Mouse (Mus musculus) layer of hippocampus, postnatal 14 days (tissue): ENCODE results near the gene Cnst. TPM values are rescaled to one million over a fixed set of nuclear protein-coding genes. Genes with fewer than 3 reads are reported as not detected.
A peak's percentile ranks its signal among the peaks of the same experiment; 100 is the strongest.

Experiments
- DNase-seq, 2 experiments: peaks; one replicate each; pipeline ENCODE4 v3.0.0; 2021 to 2022; ENCODE audit warnings: low spot score in 2 of 2, mixed read lengths in 1 of 2
- total RNA-seq, 2 experiments: library from RNA; stranded (reverse); gene quantifications; 2 replicates each; pipeline ENCODE4 v1.2.3; 2021

Cnst gene
- total RNA-seq, 2 experiments from 2014 or later: 30.9 to 32.8 TPM

DNA sequence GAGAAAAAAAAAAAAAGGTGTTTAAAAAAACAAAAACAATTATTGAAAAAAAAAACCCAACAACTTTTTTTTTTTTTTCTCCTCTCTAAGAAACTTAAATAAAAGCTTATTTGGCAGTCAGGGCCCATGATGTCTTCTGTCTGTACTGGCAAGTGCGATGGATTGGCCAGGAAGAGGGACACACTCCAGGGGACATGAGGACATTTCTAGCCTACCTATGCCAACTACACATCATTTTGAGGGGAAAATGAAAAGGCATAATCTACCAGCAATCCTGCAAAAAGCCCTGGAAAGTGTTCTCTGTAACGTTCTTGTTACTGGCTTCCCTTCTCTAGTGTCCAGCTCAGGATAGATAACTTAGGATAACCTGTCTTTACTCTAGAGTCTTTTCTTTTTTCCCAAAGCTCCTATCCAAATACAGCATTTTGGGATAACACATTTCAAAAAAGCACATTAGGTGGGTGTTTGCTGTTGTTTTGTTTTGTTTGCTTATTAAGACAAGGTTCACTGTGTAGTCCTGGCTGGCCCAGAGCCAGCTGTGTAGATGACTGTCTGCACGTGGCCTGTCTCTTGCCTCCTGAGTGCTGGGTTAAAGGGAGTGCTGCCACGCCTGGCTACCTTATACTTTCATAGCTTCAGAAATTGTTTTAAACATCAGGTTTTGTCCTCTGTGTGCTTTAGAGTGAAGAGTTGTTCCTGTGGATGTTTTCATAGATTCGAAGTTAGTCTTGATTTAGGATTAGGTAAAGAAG lies 7.2 kb downstream of the Cnst start:
- DNase-seq: no peak

DNA sequence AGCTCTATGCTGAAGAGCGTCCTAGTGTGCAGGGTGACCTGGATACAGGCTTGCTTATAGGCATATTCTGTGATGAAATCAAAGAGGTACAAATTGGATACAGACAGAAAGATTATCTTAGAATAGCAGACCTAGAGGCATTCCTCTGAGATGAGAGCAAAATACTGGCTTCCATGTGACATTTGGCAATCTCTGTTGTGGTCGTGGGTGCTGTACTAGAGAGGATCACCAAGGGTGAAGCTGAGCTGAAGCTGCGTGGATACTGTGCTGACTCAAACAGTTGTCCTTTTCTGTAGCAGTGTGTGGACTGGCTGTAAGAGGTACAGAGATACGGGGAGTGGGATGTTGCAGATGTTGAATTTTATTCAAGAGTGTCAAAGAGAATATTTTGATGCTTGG lies 7.8 kb downstream of the Cnst start:
- DNase-seq: no peak

DNA sequence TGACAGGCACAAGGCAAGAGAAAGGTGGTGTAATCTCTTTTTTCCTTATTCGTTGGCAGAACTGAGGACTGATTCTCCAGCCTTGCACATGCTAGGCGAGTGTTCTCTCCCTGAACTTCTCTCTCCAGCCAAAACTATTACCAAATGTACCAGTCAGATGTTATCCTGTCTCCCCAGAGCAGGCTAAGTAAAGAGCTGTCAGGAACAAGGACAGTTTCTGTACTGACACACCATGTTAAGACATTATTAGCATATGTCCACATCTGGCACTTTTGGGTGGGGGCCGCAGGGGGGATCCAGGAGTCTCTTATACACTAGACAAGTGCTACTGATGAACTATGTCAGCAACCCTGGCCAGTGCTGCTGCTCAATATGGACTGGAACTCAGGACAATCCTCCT lies 10.8 kb downstream of the Cnst start:
- DNase-seq: no peak

DNA sequence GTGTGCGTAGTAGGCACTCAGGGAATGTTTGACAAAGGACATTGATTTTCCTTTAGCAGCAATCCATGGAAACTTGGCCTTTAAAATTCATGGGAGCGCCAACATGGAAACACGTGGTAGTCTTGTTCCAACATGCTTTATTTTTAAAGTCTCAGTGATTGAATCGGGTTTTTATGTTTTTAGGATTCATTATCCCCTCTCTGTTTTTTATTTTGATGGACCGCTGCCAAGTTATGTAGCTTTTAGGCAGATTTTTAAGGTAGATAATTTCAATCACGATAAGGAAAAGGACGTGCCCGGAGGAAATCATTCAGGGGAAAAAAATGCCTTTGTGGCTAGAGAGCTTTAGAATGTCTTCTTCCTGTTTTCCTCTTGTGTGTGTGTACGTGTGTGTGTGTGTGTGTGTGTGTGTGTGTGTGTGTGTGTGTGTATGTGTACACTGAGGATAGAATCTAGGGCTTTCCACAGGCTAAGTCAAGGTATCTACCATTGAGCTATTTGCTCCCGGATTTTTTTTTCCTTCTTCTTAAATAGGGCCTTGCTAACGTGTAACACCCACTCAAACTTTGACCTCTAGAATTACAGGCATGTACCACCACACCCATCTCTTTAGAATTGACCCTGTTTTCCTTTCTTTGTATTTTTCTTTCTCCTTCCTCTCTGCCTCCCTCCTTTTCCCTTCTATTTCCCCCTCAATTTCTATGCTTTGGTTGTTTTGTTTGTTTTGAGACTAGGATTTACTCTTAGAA lies 13.4 kb downstream of the Cnst start:
- DNase-seq: no peak

DNA sequence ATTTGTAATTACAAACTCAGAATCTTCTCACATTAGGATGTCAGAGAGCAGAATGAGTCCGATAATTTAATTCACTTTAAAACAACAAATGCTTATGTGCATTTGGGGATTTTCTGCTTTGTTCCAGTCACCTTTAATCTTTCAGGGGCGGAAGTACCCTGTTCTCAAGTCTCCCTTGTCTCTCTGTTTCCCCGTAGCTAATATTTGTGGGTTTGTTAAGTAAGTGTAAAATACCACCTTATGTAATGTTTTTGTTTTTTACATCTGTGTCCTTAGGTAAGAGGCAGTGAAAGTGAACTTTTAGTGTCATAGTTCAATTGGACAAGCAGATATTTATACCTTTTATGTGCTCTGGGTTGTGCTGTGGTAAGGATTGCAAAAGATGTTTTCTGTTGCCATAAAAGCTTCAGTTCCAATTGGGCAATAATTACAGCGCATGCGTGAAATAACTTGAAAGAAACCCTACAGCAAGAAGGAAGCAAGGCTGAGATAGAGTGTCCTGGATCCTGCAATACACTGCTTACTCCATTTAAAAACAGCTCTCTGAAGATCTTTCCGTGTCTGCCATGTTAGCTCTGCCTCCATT lies 14.8 kb downstream of the Cnst start:
- no peak for DNase-seq

DNA sequence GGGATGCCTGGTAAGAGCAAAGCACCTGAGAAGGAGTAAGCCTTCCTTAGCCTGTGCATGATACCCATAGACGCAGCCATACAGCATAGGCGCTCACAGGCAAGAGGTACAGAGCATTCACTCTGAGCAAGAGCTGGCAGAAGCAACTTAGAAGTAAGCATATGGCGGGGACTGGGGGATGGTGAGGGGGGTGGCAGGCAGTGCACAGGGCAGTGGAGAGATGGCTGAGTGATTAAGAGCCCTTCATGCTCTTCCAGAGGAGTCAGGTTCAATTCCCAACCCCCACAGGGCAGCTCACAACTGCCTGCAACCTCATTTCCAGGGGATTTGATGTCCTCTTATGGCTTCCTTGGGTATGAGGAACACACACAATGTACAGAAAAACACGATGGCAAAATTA lies 17.0 kb downstream of the Cnst start:
- DNase-seq: no peak

DNA sequence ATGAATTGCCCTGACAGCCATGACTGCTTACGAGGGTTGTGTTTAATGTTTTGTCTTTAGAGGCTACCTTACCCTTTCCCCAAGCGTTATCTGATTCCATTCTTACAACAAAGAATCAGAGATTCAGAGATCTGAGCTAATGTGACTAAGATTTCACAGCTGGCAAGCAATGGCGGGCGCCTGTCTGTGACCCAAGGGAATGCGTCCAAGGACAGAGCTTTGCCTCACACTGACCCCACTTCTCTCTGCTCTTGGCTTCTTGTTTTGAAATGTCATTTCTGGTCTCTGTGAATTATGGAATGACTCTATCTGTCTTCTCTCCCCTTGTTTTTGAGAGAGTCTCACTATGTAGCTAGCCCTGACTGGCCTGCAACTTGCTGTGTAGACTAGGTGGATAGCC lies 17.8 kb downstream of the Cnst start:
- DNase-seq: no peak

DNA sequence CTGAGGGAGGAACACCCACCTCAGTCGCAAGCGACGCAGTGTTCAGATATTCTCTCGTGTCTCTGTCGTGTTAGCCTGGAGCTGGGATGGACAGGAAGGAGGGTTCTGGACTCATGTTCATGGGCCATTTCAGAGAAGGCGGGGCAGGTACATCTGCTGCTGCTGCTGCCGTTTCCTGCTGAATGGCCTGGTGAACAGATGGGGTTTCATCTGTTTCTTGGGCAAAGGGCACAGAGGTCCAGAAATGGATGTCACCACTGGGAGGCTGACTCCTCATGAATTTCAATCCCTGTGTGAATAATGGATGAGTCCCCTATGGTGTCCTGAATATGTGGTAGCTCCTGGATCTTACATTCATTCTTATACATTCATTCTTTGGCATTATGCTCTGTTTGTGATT lies 21.4 kb downstream of the Cnst start:
- DNase-seq: no peak

DNA sequence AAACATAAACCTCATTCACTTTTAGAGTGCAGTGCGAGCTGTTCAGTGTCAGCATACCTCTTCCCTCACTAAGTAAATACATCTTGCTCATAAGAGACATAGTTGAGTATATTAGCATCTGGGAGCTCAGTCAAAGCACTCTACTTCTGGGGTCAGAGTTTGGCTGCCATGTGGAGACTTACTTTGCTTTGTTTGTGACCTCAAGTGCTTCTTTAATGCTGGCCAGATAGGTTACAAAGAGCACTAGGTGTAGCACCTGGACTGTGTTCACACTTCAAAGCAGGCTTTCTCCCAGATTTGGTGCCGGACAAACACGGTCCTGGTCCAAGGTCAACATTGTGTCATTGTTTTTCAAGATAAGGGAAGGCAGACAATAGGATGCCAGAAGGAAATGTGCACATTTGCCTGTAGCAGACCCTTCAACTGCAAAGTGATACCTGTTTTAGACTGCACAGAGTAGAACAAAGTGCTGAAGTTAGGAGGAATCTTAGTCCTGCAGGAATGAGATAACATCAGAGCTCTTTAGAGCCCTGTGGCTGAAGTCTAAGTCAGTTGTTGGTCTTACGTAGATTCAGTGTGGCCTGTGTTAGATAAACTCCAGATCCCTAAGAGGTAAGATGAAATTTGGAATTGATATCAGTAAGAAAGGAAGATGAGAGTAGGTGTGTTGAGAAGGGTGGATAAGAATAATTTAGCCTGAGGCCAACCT lies 22.7 kb downstream of the Cnst start:
- DNase-seq: no peak

DNA sequence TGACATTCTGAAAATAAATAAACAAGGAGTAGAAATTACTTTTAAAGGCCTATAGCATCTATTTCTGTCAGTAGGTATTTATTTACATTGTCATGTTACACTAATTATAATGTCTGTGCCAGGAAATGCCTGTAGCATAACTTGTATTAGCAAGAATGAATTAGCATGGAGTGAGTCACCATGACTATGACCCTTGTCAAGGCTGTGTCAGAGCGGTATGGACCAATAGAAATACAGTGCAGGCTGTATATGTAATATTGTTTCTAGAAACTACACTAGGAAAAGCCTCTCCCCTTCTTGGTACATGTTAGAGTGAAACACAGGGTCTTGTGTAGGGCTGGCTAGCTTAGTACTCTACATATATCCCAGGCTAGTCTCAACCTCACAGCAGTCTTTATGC lies 24.3 kb downstream of the Cnst start:
- DNase-seq: no peak

DNA sequence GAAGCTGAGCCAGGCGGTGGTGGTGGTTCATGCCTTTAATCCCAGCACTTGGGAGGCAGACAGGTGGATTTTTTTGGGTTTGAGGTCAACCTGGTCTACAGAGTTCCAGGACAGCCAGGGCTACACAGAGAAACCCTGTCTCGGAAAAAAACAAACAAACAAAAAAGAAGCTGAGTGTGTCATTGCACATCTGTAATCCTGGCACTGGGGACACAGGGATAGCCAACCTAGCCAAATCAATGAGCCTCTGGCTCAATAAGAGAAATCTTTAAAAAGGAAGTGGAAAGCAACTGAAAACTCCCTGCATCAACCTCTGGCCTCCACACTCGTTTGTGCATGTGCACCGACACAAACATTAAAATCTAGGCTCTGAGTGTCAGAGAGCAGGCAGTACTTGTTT lies 25.5 kb downstream of the Cnst start:
- no peak for DNase-seq

DNA sequence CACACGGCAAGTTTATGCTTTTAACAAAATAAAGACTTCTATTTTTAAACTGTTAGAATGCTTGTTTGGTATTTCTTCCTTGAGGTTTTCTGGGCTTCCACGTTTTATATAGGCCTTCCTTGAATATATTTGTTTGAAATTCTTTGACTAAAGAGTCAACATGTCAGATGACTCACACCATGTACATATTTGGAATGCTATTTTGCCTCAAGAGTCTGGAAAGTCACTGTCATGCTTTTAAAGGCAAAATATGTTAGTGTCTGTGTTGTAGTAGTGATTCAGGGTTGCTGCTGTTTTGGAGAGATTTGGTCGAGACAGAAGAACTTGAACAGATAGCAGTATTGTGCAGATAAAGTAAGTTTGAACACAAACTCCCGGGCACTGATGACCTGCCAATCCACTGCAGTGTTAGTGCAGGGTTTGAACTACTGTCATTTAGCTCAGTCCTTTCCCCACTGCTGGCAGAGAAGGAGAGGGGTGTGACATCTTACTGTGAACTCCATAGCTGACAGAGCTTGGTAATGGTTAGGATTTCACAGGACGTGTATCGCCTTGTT lies 27.6 kb downstream of the Cnst start:
- DNase-seq: no peak

DNA sequence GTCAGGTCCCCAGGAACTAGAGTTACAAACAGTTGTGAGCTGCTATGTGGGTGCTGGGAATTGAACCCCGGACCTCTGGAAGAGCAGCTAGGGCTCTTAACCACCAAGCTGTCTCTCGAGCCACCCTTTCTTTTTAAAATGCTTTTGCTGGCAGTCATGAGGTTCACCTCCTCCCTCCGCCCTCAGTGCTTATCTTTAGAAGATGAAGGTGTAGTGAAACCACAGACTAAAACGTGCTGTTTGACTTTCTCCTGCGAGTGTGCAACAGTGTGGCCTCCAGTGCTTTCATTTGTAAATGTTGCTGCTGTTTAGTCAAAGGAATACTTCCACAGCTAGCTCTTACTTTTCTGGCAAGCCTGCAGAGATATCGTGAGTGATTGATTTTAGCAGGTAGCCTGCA lies 32.5 kb downstream of the Cnst start:
- no peak for DNase-seq

DNA sequence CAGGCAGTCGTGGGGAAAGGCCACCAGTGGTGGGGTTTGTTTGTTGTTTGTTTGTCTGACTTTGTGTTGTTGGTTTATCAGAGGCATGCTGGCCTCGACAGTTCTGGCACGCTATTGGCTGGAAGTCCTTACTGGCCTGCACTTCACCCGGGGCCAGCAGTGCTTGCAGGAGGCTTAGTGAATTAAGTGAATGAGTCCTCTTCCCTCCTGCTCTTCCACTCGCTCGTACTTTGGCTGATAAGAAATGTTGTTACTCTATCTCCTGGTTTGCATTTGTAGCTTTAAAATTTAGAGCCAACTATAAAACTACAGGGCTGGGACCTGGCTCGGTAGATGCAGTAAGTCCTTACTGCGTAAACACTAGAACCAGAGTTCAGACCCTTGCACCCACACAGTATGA lies 34.0 kb downstream of the Cnst start:
- DNase-seq: no peak

DNA sequence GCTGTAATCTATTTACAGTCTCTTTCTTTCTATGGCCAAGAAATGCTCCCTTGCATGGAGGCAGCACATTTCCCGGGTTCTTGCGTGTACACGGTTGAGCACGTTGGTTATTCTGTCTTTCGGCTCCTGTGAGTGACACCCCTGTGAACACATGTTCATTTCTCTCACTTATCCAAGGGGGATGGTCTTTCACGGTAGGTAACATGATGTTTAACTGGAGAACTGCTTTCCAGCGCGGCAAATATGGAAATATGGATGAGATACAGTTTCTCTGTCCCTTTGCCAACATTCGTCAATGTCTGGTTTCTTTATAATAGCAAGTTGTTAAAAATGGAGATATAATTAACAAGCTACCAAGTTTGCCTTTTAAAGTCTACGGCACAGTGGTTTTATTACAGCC lies 35.3 kb downstream of the Cnst start:
- DNase-seq: no peak

DNA sequence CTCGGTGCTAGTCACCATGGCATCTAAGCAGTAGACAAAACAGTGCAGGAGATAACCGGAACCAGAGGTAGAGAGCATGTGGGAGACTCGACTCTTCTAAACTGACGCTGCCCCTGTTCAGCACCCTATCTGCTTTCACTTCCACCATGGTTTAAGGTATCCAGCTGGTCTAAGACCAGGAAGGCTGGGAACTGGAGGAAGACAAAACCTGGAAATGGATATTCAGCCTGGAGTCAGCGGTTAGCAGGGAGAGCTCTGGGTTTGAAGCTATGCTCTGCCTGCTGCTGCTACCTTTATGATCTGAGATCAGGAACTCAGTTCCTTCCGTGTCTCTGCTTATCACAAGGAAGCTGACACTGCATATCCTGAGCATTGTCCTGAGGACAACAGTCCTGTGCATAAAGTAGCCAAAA lies 35.9 kb downstream of the Cnst start:
- no peak for DNase-seq

DNA sequence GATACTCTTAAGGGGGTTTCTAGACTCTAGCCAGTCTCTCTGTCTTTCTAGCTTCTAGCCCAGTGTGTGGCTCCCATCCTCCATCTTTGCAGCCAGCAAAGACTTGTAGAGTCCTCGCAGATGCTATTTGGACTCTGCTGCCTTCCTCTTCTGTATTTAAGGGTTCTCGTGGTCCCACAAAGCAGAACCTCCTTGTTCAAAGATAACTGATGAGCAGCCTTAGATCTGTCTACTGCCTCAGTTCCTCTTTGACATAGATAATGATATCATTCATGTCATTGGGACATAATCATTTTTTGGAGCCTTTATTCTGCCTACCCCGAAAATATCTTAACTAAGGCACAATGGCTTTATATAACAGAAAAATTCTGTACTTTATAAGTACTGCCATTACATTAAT lies 36.9 kb downstream of the Cnst start:
- no peak for DNase-seq

DNA sequence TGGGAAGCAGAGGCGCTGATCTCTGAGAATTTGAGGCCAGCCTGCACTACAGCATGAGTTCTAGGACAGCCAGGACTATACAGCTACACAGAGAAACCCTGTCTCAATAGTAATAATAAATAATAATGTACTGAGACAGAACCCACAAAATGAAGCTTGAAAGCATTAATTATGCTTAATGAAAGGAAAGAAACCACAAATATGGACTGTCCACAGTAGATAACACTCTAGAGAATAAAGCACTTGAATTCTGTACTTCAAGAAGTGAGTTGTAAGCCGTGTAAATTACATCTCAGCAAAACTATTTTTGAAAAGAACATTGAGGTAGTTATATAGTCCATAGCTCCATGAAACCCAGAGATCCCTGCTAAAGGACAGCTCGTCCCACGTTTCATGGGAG lies 38.0 kb downstream of the Cnst start:
- DNase-seq: no peak

DNA sequence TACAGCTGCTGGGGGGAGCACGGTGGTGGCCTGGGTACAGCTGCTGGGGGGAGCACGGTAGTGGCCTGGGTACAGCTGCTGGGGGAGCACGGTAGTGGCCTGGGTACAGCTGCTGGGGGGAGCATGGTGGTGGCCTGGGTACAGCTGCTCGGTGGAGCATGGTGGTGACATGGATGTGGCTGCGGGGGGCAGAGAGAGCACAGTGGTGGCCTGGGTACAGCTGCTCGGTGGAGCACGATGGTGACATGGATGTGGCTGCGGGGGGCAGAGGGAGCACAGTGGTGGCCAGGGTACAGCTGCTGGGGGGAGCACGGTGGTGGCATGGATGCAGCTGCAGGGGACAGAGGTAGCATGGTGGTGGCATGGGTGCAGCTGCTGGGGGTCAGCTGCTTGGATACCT lies 39.5 kb downstream of the Cnst start:
- no peak for DNase-seq

DNA sequence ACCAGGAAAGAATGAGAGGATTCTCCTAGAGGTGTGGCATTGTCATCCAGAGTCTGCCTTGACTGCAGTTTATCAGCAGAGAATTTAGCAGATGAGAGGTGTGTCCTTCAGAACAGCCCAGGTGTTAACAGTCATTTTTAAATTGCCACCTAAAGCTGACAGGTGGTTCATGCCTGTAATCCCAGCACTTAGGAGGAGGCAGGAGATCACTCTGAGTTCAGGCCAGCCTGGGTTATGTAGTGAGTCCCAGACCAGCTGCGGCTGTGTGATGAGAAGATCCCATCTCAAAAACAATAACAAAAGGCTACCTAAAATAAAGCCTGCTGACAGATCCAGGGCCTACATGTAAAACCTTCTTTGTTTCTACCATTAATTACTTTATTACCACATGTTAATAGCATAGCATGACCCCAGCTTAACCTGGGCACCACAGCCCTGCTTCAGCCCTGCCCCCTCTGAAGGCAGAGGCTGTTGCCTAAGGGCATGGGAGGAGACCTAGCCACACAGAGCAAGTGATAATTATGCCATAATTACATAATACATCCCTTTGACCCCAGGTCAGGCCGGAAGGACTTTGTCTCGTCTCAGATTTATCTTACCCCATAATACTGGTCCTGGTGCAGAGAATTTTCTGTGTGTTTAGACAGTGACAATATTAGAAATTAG lies 40.4 kb downstream of the Cnst start:
- DNase-seq: no peak

DNA sequence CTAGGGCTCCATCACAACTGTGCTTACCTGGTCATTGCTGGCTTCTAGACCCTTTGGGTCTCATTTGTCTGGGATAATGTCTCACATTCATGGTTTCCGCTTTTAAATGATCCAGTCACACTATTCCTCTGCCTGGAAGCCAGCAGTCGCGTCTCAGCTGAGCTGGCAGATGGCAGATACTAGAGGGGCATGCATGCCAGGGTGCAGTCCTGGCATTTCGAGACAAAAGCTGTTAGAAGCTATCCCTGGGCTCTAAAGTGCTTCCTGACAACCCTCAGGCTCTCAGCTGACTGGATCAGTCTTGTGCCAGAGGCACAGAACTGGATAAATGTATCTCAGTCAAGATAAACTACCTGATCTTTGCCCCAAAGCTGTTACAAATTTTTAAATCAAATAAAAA lies 42.1 kb downstream of the Cnst start:
- peak; percentile 36 to 74 for DNase-seq
